Mouse (Mus musculus) heart, embryonic 10.5 days (tissue): ENCODE measurements at regions not wholly inside any gene's neighbourhood (a gene's known extent, or its start where the extent isn't known, plus 50 kb on each side); places are given as distances from the start of the nearest gene placed in this dataset.
"Not testable (repeated sequence)": the region's sequence is repeated elsewhere in the genome, so short reads cannot be mapped to it uniquely, and the experiment has no call there.

Source experiments
- DNase-seq: peaks from one replicate; pipeline ENCODE4 v3.0.0-alpha.2; 2017; ENCODE audit warnings: low spot score
- H3K27ac ChIP-seq: fragments of 300-500 bp; sonication (generic); 2 replicates; pipeline ENCODE4 v1.5.1; 2016; ENCODE audit warnings: mild to moderate bottlenecking
- H3K27me3 ChIP-seq: fragments of 300-500 bp; sonication (generic); 2 replicates; pipeline ENCODE4 v1.6.1; 2016; ENCODE audit warnings: mild to moderate bottlenecking; ENCODE audit not compliant: poor library complexity, insufficient read depth, severe bottlenecking
- H3K36me3 ChIP-seq: fragments of 300-500 bp; sonication (generic); 2 replicates; pipeline ENCODE4 v1.6.1; 2016; ENCODE audit warnings: mild to moderate bottlenecking, moderate library complexity
- H3K4me1 ChIP-seq: fragments of 300-500 bp; sonication (generic); 2 replicates; pipeline ENCODE4 v1.6.1; 2016; ENCODE audit warnings: mild to moderate bottlenecking
- H3K4me3 ChIP-seq: fragments of 300-500 bp; sonication (generic); 2 replicates; pipeline ENCODE4 v1.5.1; 2016; ENCODE audit warnings: mild to moderate bottlenecking, moderate library complexity
- H3K9me3 ChIP-seq: fragments of 300-500 bp; sonication (generic); 2 replicates; pipeline ENCODE4 v1.6.1; 2016; ENCODE audit warnings: mild to moderate bottlenecking, moderate library complexity
- WGBS: fragments of 180-500 bp; shearing (Covaris S2); methylation state at CpG from one replicate; pipeline ENCODE4 v1.1.7; 2016; 5-methylcytosine and 5-hydroxymethylcytosine counted together

DNA sequence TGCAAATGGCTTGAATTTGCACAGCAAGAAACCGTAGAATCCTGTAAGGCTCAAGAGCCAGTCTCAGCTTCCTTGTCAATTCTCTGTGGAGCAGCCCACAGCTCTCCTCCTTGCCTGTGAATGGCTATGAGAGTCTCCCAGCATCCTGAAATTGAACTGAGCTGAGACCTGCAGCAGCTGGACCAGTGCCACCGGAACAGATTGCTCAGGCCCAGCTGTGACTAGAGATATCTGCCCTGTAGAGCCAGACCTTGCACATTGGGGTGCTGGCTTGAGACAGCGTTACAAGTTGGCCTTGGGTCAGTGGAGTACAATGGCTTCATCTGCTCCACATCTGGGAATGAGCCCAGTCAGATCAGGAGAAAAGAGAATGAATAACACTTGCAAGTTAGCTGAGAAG is 390.6 kb downstream of the Tcerg1l start:
- H3K27me3 ChIP-seq: no peaks in the 10 kb centered on the region
- no peaks in the 10 kb centered on the region for H3K36me3 ChIP-seq
- no peak overlapping the region for H3K4me3 ChIP-seq
- peaks cover 6% of the 10 kb centered on the region; the same call in 1 of the 2 replicates for H3K4me1 ChIP-seq
- H3K27ac ChIP-seq: no peak overlapping the region
- DNase-seq: no peak
- H3K9me3 ChIP-seq: no peaks in the 10 kb centered on the region
- WGBS: 52% methylated on average over 3 of the region's 3 CpGs

DNA sequence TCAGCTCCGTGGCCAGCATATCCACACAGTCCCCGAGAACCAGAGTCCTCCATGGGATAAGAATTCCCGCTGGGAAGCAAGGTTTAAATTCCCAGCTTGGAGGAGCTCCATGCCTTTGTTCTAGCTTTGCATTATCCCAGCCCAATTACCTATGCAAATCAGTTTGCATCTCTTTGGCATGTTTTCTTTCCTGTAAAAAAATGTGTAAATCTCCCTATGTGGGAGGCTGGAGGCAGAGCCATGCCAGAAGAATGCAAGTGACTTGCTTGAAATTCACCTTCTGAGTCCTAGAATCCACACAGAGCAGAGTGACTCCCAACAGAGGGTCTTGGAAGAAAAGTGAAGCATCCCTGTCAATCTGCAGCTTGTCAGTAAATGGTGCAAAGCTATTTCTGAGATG is 388.9 kb downstream of the Tcerg1l start:
- H3K9me3 ChIP-seq: no peaks in the 10 kb centered on the region
- no peak for DNase-seq
- no peak overlapping the region for H3K27ac ChIP-seq
- no peaks in the 10 kb centered on the region for H3K36me3 ChIP-seq
- 34% methylated on average over 3 of the region's 3 CpGs for WGBS
- no peak overlapping the region for H3K4me3 ChIP-seq
- peaks cover 6% of the 10 kb centered on the region; the same call in 1 of the 2 replicates for H3K4me1 ChIP-seq
- H3K27me3 ChIP-seq: no peaks in the 10 kb centered on the region

- H3K4me1 ChIP-seq, DNase-seq, H3K9me3 ChIP-seq, H3K27ac ChIP-seq, H3K36me3 ChIP-seq, H3K27me3 ChIP-seq, H3K4me3 ChIP-seq: not testable (repeated sequence)
- 87% methylated on average over 1 of the region's 1 CpGs for WGBS
Observed at GRCm38 (mm10) chr7:138024021-138024420, 373.5 kb downstream of the Tcerg1l start.

DNA sequence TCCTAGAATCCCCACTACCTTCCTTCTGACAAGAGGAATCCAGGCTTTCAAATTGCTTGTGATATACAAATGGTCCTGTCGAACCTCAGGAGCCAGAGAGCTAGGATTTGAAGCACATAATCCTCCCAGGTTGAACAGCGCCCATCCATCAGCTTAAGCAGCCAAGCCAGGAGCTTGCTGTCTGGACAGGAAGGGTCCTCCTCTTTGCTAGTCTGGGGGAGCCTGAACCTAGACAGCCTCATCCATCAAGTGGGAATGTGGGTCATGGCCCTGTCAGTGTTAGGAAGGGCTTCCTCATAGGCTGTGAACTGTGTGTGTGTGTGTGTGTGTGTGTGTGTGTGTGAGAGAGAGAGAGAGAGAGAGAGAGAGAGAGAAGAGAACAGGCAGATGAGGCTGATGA is 345.8 kb downstream of the Tcerg1l start:
- no peak overlapping the region for H3K27ac ChIP-seq
- H3K4me3 ChIP-seq: no peak overlapping the region
- no peaks in the 10 kb centered on the region for H3K9me3 ChIP-seq
- H3K36me3 ChIP-seq: no peaks in the 10 kb centered on the region
- H3K27me3 ChIP-seq: no peaks in the 10 kb centered on the region
- no peaks in the 10 kb centered on the region for H3K4me1 ChIP-seq
- WGBS: 53% methylated on average over 2 of the region's 2 CpGs
- no peak for DNase-seq

GRCm38 (mm10) chr7:138054756-138055155 is 342.8 kb downstream of the Tcerg1l start:
- no peaks in the 10 kb centered on the region for H3K9me3 ChIP-seq
- DNase-seq: no peak
- no peak overlapping the region for H3K27ac ChIP-seq
- no peak overlapping the region for H3K4me3 ChIP-seq
- no peaks in the 10 kb centered on the region for H3K27me3 ChIP-seq
- H3K36me3 ChIP-seq: no peaks in the 10 kb centered on the region
- H3K4me1 ChIP-seq: no peaks in the 10 kb centered on the region
- WGBS: 87% methylated on average over 8 of the region's 8 CpGs

GRCm38 (mm10) chr7:138061116-138061515 is 336.4 kb downstream of the Tcerg1l start:
- no peaks in the 10 kb centered on the region for H3K36me3 ChIP-seq
- 61% methylated on average over 7 of the region's 7 CpGs for WGBS
- H3K9me3 ChIP-seq: no peaks in the 10 kb centered on the region
- no peaks in the 10 kb centered on the region for H3K27me3 ChIP-seq
- H3K27ac ChIP-seq: no peak overlapping the region
- no peak for DNase-seq
- no peak overlapping the region for H3K4me3 ChIP-seq
- no peaks in the 10 kb centered on the region for H3K4me1 ChIP-seq

DNA sequence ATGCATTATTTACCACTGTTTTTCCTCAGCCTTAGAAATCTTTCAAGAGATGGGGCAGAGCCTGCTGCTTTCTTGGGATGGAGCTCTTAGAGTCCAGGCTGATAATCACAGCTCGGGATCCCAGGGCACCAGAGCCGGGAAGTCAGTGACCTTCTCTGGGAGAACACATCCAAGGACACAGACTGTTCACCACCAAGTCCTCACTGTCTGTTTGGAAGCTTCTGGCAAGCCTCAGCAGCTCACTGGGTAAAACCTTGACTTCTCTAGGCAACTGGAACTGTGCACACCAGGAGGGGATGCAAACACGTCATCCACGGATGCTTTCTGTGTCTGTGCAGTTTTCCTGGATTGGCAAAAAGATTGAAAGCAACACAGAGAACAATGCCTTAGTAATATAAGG is 330.6 kb downstream of the Tcerg1l start:
- DNase-seq: no peak
- Histone ChIP-seq H3K36me3 (no peaks in the 10 kb centered on the region), H3K4me3 (no peak overlapping the region), H3K27me3 (no peaks in the 10 kb centered on the region), H3K4me1 (no peaks in the 10 kb centered on the region), H3K27ac (no peak overlapping the region), H3K9me3 (no peaks in the 10 kb centered on the region)
- 76% methylated on average over 4 of the region's 4 CpGs for WGBS

GRCm38 (mm10) chr7:138075231-138075630 is 322.3 kb downstream of the Tcerg1l start:
- Histone ChIP-seq H3K27me3 (no peaks in the 10 kb centered on the region), H3K27ac (no peak overlapping the region), H3K36me3 (no peaks in the 10 kb centered on the region), H3K4me3 (no peak overlapping the region), H3K9me3 (no peaks in the 10 kb centered on the region), H3K4me1 (no peaks in the 10 kb centered on the region)
- peak; percentile 27 for DNase-seq
- WGBS: 60% methylated on average over 3 of the region's 3 CpGs

GRCm38 (mm10) chr7:138083980-138084379 is 313.6 kb downstream of the Tcerg1l start:
- WGBS: 20% methylated on average over 5 of the region's 5 CpGs
- DNase-seq: peak; percentile 94
- no peak overlapping the region for H3K27ac ChIP-seq
- H3K4me1 ChIP-seq: no peaks in the 10 kb centered on the region
- H3K36me3 ChIP-seq: no peaks in the 10 kb centered on the region
- no peak overlapping the region for H3K4me3 ChIP-seq
- H3K9me3 ChIP-seq: no peaks in the 10 kb centered on the region
- no peaks in the 10 kb centered on the region for H3K27me3 ChIP-seq

DNA sequence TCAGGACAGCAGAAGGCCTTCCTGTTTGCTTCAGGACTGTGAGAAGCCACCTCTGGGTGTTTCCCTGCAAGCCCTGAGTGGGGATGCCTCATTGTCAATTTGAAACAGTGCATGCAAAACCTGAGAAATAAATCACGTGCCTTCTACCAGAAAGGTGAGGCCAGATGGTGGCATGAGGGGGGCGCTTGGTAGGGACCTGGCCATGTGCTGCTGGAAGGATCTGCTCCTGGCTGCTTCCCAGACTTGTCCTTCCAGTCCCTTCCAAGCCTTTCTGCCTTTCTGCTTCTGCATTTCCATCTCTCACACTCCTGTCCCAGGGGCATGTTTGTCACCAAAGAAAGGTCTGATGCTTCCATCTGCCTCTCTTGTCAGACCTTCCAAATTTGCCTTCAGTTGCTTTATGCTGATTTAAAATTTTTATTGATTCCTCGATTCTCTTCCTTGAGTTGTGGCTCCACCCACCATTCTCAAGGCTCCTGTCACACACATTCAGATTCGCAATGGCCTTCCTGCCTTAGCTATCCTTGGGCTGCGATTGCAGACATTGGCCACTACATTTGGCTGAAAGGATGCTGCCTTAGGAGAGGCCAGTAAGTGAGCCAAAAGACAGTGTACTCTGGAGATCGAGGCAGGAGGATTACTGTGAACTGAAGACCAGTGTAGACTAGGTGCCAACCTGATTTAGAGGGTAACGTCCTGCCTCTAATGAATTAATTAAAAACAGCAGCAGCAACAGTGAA is 289.9 kb downstream of the Tcerg1l start:
- Histone ChIP-seq H3K36me3 (no peaks in the 10 kb centered on the region), H3K27me3 (no peaks in the 10 kb centered on the region), H3K9me3 (no peaks in the 10 kb centered on the region), H3K27ac (no peak overlapping the region), H3K4me3 (no peak overlapping the region), H3K4me1 (0 out of 2 replicates have a peak, but pooled peaks cover 5% of the 10 kb centered on the region)
- WGBS: 62% methylated on average over 7 of the region's 7 CpGs
- no peak for DNase-seq

- 23% methylated on average over 4 of the region's 4 CpGs for WGBS
- Histone ChIP-seq H3K36me3 (no peaks in the 10 kb centered on the region), H3K4me1 (no peaks in the 10 kb centered on the region), H3K27ac (no peak overlapping the region), H3K9me3 (no peaks in the 10 kb centered on the region), H3K27me3 (peaks cover 4% of the 10 kb centered on the region; the same call in 1 of the 2 replicates), H3K4me3 (no peak overlapping the region)
- DNase-seq: no peak
Observed at GRCm38 (mm10) chr7:138121497-138121896, 276.0 kb downstream of the Tcerg1l start.

- no peaks in the 10 kb centered on the region for H3K36me3 ChIP-seq
- no peaks in the 10 kb centered on the region for H3K9me3 ChIP-seq
- H3K27me3 ChIP-seq: no peaks in the 10 kb centered on the region
- H3K4me3 ChIP-seq: no peak overlapping the region
- WGBS: 72% methylated on average over 2 of the region's 2 CpGs
- no peak for DNase-seq
- H3K4me1 ChIP-seq: no peaks in the 10 kb centered on the region
- H3K27ac ChIP-seq: no peak overlapping the region
Observed at GRCm38 (mm10) chr7:138129701-138130100, 267.8 kb downstream of the Tcerg1l start.

- DNase-seq: no peak
- no peaks in the 10 kb centered on the region for H3K9me3 ChIP-seq
- WGBS: 85% methylated on average over 6 of the region's 6 CpGs
Observed at GRCm38 (mm10) chr7:138133427-138133826, 264.1 kb downstream of the Tcerg1l start.

GRCm38 (mm10) chr7:138137934-138138333 is 259.6 kb downstream of the Tcerg1l start:
- Histone ChIP-seq H3K27ac (no peak overlapping the region), H3K9me3 (no peaks in the 10 kb centered on the region), H3K27me3 (no peaks in the 10 kb centered on the region), H3K4me3 (no peak overlapping the region), H3K36me3 (no peaks in the 10 kb centered on the region), H3K4me1 (no peaks in the 10 kb centered on the region)
- DNase-seq: no peak
- WGBS: 63% methylated on average over 1 of the region's 1 CpGs

More at GRCm38 (mm10) chr7:138133427-138133826, 264.1 kb downstream of the Tcerg1l start:
- Histone ChIP-seq H3K27ac (no peak overlapping the region), H3K4me1 (no peaks in the 10 kb centered on the region), H3K27me3 (no peaks in the 10 kb centered on the region), H3K4me3 (no peak overlapping the region), H3K36me3 (no peaks in the 10 kb centered on the region)
